ENCODE assay signal across 23 mouse cellular contexts in genomic region chr4:83534024-83534423, GRCm38 (mm10).
"Had no signal": no experiment of that assay in that cellular context is flagged by ENCODE, and none has a peak within 500 bp of the region (broad histone marks: within the 10 kb centered on the region; RNA-seq: fewer than 3 reads in every experiment).

No protein-coding gene starts in this region.

- H3K36me3 ChIP-seq: heart, embryonic 12.5 days; hindbrain, embryonic 10.5 days; hindbrain, embryonic 13.5 days; hindbrain, embryonic 15.5 days; limb, embryonic 13.5 days; limb, embryonic 15.5 days; liver, embryonic 12.5 days had no signal

- DNase-seq: gastrocnemius, adult 2 months; gastrocnemius, postnatal 10 days; gastrocnemius, postnatal 25 days; heart, adult 18-20 months; heart, postnatal 10 days; heart, postnatal 4 days; kidney, adult 18-20 months; kidney, adult 8-10 months; kidney, postnatal 10 days; kidney, postnatal 25 days; kidney, postnatal 4 days had no signal

- ATAC-seq: hindbrain, postnatal 0 days had no signal

- H3K27me3 ChIP-seq: heart, embryonic 12.5 days; hindbrain, embryonic 13.5 days; hindbrain, embryonic 15.5 days; limb, embryonic 13.5 days; limb, embryonic 15.5 days; liver, embryonic 12.5 days had no signal

- H3K9ac ChIP-seq: heart, embryonic 12.5 days; hindbrain, embryonic 13.5 days; hindbrain, embryonic 15.5 days; limb, embryonic 13.5 days; limb, embryonic 15.5 days; liver, embryonic 12.5 days; liver, embryonic 14.5 days had no signal

- H3K4me1 ChIP-seq: heart, embryonic 10.5 days; heart, embryonic 12.5 days; hindbrain, embryonic 13.5 days; hindbrain, embryonic 15.5 days; limb, embryonic 13.5 days; limb, embryonic 15.5 days had no signal

- H3K27ac ChIP-seq: gastrocnemius, adult 2 months; heart, embryonic 10.5 days; hindbrain, embryonic 10.5 days; hindbrain, embryonic 13.5 days; hindbrain, embryonic 15.5 days; hindbrain, postnatal 0 days; layer of hippocampus, adult 2 months; left cerebral cortex, adult 2 months; limb, embryonic 13.5 days; limb, embryonic 15.5 days; liver, embryonic 12.5 days; liver, embryonic 14.5 days had no signal

- H3K4me2 ChIP-seq: heart, embryonic 12.5 days; hindbrain, embryonic 13.5 days; hindbrain, embryonic 15.5 days; limb, embryonic 13.5 days; limb, embryonic 15.5 days; liver, embryonic 12.5 days had no signal

- H3K4me3 ChIP-seq: gastrocnemius, adult 2 months; heart, embryonic 10.5 days; heart, embryonic 12.5 days; hindbrain, embryonic 10.5 days; hindbrain, embryonic 13.5 days; hindbrain, embryonic 15.5 days; layer of hippocampus, adult 2 months; left cerebral cortex, adult 2 months; limb, embryonic 13.5 days; limb, embryonic 15.5 days; liver, embryonic 12.5 days had no signal

- H3K9me3 ChIP-seq: heart, embryonic 10.5 days; heart, embryonic 12.5 days; hindbrain, embryonic 10.5 days; hindbrain, embryonic 13.5 days; hindbrain, embryonic 15.5 days; limb, embryonic 13.5 days; limb, embryonic 15.5 days; liver, embryonic 12.5 days had no signal
